Mouse (Mus musculus) ovary, adult 18-20 months (tissue): ENCODE results near the gene Olfr93.
A peak's percentile ranks its signal among the peaks of the same experiment; 100 is the strongest.
"Not testable (repeated sequence)": the region's sequence is repeated elsewhere in the genome, so short reads cannot be mapped to it uniquely, and the experiment has no call there.

ENCODE experiments used
- DNase-seq: peaks from one replicate; pipeline ENCODE4 v3.0.0; 2022; ENCODE audit warnings: low spot score, mixed read lengths

The Olfr93 gene

DNA sequence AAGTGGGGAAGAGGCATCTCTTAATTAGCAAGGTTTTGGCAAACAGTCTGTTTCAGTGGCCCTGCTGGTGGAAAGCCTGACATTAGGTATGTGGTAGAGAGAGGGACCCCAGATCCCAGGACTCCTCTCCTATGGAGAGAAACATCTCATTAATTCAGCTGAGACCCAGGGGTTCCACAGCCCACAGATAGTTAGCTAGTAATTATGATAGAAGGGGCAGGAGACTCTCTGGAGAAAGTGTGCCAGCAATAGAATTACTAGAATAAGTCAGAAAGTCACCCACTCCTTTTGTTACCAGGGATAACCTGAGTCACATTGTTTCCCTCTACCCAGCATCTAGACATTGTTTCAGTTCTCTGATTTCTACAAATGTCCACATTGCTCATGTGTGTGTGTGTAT, at the start of gene Olfr93:
TSS of gene Olfr93 (minus strand) at position 101 of the 400 bp plus-strand sequence.
- DNase-seq, result no peak

GRCm38 (mm10) chr17:37203917-37204236, 42.6 kb upstream of the Olfr93 start:
- no peak for DNase-seq

- peak; percentile 45 for DNase-seq
These were observed 42.1 kb upstream of the Olfr93 start for GRCm38 (mm10) chr17:37203206-37203916.

GRCm38 (mm10) chr17:37200894-37201293, 39.6 kb upstream of the Olfr93 start, which contains the start of gene Olfr94:
Gene Olfr94 (minus strand): TSS chr17:37200994.
- DNase-seq, result no peak

DNA sequence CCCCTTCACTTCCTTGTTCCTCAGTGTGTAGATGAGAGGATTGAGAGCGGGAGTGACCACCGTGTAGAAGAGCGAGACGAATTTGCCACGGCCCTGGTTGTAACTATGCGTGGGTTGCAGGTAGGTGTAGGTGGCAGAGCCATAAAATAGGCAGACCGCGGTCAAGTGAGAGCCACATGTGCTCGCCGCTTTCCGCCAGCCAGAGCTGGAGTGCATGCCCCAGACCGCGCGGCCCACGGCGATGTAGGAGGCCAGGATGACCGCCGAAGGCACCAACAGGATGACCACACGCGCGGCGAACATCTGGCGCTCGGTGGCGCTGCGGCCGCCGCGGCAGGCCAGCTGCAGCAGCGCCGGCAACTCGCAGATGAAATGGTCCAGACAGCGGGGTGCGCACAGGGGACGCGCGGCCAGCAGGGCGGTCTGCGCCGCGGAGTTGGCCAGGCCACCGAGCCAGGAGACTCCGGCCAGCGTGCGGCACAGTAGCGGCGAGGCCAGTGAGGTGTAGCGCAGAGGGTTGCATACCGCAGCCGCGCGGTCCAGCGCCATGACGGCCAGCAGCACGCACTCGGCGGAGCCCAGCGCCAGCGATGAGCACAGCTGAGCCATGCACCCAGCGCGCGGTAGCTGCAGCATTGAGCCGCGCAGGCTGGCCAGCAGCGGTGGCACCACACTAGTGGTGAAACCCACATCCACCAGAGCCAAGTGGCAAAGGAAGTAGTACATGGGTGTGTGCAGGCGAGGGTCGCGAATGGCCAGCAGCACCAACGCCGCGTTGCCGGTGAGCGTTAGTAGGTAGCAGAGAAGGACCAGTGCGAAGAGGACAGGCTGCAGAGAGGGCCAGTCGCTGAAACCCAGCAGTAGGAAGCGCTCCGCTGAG, 35.8 kb upstream of the Olfr93 start:
- DNase-seq, result no peak

DNA sequence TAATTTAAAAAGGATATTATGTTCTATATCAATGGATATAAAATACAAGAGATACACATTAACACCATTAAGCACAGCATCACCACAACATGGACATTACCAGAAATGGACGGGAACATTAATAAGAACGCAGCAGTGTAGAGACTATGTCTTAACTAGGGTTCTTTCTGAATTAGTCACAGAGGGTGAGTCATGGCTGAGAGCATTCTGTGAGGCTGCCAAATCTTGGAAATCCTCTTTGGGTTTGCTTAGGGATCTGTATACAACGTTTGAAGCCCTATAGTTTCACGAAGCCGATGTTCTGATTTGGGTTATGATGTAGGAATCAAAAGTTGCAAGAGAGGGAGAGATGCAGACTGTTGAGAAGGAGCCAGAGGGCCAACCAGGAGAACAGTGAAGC, 33.5 kb upstream of the Olfr93 start:
- DNase-seq, result no peak

DNA sequence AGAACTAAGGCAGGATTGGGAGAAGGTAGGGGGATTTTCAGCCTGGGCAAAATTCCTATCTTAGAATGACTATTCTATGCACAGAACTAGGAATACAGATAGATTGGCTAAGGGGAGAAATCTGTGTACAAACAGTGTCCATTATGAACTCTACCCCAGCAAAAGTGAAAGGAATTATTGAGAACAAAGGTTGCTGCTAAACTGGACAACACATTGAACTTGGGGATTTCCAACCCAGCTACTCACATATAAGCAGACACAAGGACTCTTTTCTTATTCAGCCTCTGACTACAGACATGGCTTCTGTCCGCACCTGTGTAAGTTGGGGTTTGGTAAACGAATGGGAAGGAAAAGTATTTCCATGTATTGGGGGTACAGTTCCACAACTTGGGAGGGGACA, 32.4 kb upstream of the Olfr93 start, which contains the start of gene Ubd:
TSS of gene Ubd (plus strand) at position 237 of the 400 bp plus-strand sequence.
- DNase-seq, result no peak

DNA sequence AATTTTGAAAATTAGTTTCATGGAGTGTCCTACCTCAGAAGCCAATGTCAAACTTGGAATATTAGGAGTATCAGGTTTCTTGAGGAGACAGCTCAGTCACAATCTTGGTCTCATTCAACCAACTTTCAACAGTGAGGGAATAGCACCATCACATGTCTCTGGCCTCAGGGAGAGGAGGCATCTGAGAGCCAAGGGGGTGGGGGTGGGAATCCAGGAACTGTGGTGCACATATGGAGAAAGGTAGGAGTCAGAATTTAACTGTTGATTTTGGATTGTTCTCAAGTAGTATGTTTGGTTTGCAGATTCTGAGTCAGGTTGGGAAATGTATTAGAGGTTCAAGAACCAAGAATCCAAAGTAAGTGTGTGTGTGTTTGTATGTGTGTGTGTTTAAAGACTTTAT, 31.7 kb upstream of the Olfr93 start:
- no peak for DNase-seq

DNA sequence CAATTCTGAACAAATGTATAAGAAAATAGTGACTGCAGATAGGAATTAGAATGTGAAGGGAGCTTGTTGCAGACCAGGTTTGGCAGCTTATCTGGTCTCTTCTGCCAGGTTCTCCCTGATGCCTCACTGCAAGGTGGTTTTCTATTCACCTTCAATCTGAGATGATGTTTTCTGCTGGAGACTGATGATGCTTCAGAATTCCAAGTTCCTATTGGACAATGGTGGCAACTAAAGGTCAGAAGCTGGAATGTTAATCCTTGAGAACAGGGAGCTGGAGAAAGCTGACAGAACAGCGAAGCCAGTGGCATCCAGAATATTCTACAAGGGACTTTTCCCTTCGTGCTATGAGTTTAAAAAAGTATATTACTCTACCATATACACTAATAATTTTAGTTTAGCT, 29.4 kb upstream of the Olfr93 start:
- no peak for DNase-seq

DNA sequence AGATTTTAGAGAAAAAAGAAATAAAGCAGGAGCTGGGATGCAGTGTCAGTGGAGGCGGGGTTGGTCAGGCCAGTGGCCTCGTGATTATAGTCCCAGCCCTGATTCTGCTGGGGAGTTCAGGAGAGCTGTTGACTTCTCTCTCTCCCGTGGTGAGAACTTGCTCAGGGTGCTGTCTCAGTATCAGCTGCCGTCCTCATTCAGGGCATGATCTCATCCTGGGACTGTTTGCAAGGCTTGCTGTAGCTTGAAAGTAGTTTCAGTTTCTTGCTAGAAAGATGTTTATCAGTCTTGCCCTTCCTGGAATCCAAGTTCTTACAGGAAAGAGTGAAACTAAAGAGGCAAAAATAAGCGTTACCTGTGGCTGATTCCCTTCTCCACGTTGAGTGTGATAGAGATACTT, 24.2 kb upstream of the Olfr93 start:
- no peak for DNase-seq

DNA sequence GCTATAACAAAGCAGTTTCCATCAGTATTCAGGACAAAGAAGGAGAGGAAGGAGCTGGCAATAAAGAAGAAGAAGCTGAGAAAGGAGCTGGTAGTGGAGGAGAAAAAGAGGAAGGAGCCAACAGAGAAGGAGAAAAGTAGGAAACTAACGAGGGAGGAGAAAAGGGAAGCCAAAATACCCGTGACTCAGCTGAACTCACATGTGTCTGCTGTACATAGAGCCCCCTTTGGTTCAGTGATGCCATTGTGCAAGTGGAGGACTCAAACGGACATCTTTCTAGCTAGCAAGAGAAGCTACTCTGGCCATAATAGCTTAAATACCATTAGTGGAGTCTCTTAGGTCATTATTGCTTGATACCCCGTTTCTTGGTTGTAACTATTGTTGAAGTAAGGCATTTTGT, 29.9 kb downstream of the Olfr93 start:
- DNase-seq, result not testable (repeated sequence)

DNA sequence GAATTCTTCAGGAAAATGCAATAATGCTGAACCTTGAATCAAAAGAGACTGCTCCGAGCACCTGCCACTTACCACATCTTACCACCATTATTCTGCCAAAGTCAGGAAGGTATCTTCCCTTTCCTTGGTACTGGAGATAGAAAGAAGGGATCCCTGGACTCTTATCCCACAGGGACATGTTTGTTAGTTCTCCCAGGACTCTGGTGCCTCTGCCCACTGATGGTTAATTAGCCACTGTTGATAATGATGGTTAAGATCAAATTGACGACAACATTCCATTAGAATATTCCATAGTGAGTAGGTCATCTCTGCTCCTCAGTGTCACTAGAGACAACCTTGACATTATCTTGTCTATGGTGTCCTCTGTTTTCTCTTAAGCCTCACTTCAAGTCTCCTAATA, 41.3 kb downstream of the Olfr93 start, which contains the start of gene Olfr92:
TSS of gene Olfr92 (minus strand) at position 101 of the 400 bp plus-strand sequence.
- DNase-seq, result no peak

DNA sequence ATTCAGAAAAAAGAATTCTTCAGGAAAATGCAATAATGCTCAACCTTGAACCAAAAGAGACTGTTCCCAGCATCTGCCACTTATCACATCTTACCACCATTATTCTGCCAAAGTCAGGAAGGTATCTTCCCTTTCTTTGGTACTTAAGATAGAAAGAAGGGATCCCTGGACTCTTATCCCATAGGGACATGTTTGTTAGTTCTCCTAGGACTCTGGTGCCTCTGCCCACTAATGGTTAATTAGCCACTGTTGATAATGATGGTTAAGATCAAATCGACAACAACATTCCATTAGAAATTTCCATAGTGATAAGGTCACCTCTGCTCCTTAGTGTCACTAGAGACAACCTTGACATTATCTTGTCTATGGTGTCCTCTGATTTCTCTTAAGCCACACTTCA, 63.1 kb downstream of the Olfr93 start, which contains the start of gene Olfr91:
TSS of gene Olfr91 (minus strand) at position 101 of the 400 bp plus-strand sequence.
- no peak for DNase-seq

GRCm38 (mm10) chr17:37093289-37093688, 68.0 kb downstream of the Olfr93 start:
- no peak for DNase-seq

DNA sequence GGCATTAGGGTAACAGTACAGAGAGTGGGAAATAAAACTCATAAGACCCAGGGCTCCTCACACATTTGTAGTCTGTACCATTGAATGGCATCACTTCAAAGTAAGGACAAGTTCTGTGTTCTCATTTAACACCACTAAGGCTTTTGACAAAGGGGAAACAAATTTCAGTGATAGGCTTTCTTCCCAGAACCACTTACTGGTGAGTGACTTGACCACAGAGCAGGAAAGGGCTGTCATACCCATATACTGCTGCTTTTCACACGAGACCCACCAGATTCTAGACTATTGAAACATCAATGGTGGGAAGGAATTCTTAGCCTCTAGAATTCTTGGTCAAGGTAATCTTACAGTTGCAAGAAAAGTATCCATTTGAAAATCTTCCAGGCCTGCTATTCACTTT, 69.1 kb downstream of the Olfr93 start:
- DNase-seq, result no peak
